Mouse (Mus musculus) regulatory T cell (primary cell): Measurements from ENCODE around the gene Rps27a.

ENCODE experiments used
- in situ Hi-C: fragments of 300-600 bp; cut with MboI, MseI; formaldehyde crosslinking; loops from one replicate; pipeline ENCODE4 v1.15.1; 2025; ENCODE audit warnings: high pct_unique_total_duplicates

The Rps27a gene

GRCm38 (mm10) chr11:29514682-29515412, 33.1 kb downstream of the Rps27a start, which contains the start of gene Prorsd1:
Gene Prorsd1 (minus strand): TSS chr11:29515033.
- in situ Hi-C loops, result loop anchor here (25.0 kb wide), 1 partner anchor 1247 kb away; the partner anchor contains the start of gene Psme4

GRCm38 (mm10) chr11:29514325-29514681, 33.6 kb downstream of the Rps27a start:
- in situ Hi-C loops, result loop anchor here (25.0 kb wide), 1 partner anchor 1248 kb away; the partner anchor contains the start of gene Psme4

GRCm38 (mm10) chr11:29512818-29513535, 34.9 kb downstream of the Rps27a start:
- in situ Hi-C loops, result loop anchor here (25.0 kb wide), 1 partner anchor 1249 kb away; the partner anchor contains the start of gene Psme4

- in situ Hi-C loops, result loop anchor here (25.0 kb wide), 1 partner anchor 1253 kb away; the partner anchor contains the start of gene Psme4
These were observed 38.5 kb downstream of the Rps27a start for GRCm38 (mm10) chr11:29509421-29509820.

GRCm38 (mm10) chr11:29504899-29505625, 42.8 kb downstream of the Rps27a start:
- in situ Hi-C loops, result loop anchor here (25.0 kb wide), 1 partner anchor 1257 kb away; the partner anchor contains the start of gene Psme4

GRCm38 (mm10) chr11:29503948-29504893, 43.7 kb downstream of the Rps27a start:
- in situ Hi-C loops, result loop anchor here (25.0 kb wide), 1 partner anchor 1258 kb away; the partner anchor contains the start of gene Psme4

GRCm38 (mm10) chr11:29496962-29497361, 50.9 kb downstream of the Rps27a start:
- in situ Hi-C loops, result no loop called here
